Mouse (Mus musculus): ENCODE results near the gene Tbcel. TPM values are rescaled to one million over a fixed set of nuclear protein-coding genes. Genes with fewer than 3 reads are reported as not detected.

Tbcel gene
- total RNA-seq (2012; rRNA removed), result 9.1 and 14.9 TPM in 2 replicates

- DNase-seq (ENCODE audit: low read depth, low spot score), result no peak
- H3K4me3 ChIP-seq (ENCODE audit: insufficient read depth in 1 of 2, low read depth in 1 of 2, low read length in 2 of 2, poor library complexity in 1 of 2, severe bottlenecking in 1 of 2), result no peak within 1 kb of the TSS
- H3K9ac ChIP-seq (ENCODE audit: insufficient read depth, low read depth, low read length, poor library complexity, severe bottlenecking), result no peak within 1 kb of the TSS
- no peak within 1 kb of the TSS for H3K27ac ChIP-seq (ENCODE audit: insufficient read depth, low read depth, low read length, poor library complexity, severe bottlenecking)
- H3K4me1 ChIP-seq (ENCODE audit: control insufficient read depth in 2 of 2, insufficient read depth in 2 of 2, low read length in 2 of 2, poor library complexity in 1 of 2), result peaks cover 0 to 2% of the 10 kb centered on the region in 2 experiments; a peak in 1 of 4 replicates
- no peaks in the 10 kb centered on the region for H3K36me3 ChIP-seq (ENCODE audit: control insufficient read depth, insufficient read depth, low read length, poor library complexity, severe bottlenecking)
- H3K9me3 ChIP-seq (ENCODE audit: control insufficient read depth, insufficient read depth, low read depth, low read length), result 0 out of 2 replicates have a peak, but pooled peaks cover 2% of the 10 kb centered on the region
- no peak for TF ChIP-seq CHD2 (IDR thresholded peaks at IDR 0.05; ENCODE audit: low read depth, low read length)
- no peak for TF ChIP-seq ZC3H11A (IDR thresholded peaks at IDR 0.05; ENCODE audit: borderline replicate concordance, low read depth, low read length)
- TF ChIP-seq MAFK (IDR thresholded peaks at IDR 0.05; ENCODE audit: insufficient read depth, low read depth, low read length), result no peak
- no peak for TF ChIP-seq HCFC1 (IDR thresholded peaks at IDR 0.05; ENCODE audit: borderline replicate concordance, insufficient read depth, low read length)
- TF ChIP-seq ZNF384 (IDR thresholded peaks at IDR 0.05; ENCODE audit: low read depth, low read length), result no peak
- in situ Hi-C loops (cut with MboI; ENCODE audit: low sequenced_read_pairs in 2 of 2, unreplicated experiment in 2 of 2), result no loop called here
Measured at GRCm38 (mm10) chr9:42507709-42508108, at the start of gene Tbcel. Gene Tbcel, minus strand, starts transcription at chr9:42507809.

DNA sequence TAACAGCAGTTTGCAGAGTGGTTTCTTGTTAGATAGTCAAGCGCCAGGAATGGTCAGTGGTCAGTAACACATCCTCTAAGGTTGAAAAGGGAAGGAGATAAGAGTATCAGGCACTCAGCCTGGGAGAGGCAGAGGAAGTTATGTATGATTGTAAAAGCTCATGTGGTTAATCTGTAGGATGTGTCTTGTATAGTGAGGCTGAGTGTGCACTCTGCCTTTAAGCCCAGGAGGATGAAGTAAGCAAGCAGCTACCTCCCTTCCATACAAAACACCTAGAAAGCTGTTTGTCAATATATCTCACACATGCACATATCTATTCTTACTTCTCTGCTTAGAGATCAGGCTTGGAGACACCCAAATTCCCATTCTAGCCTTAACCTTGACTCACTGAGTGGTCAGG lies 47.6 kb upstream of the Tbcel start:
- H3K9ac ChIP-seq (ENCODE audit: insufficient read depth, low read depth, low read length, poor library complexity, severe bottlenecking), result no peak overlapping the region
- H3K4me3 ChIP-seq (ENCODE audit: insufficient read depth in 1 of 2, low read depth in 1 of 2, low read length in 2 of 2, poor library complexity in 1 of 2, severe bottlenecking in 1 of 2), result no peak overlapping the region
- H3K4me1 ChIP-seq (ENCODE audit: control insufficient read depth in 2 of 2, insufficient read depth in 2 of 2, low read length in 2 of 2, poor library complexity in 1 of 2), result no peaks in the 10 kb centered on the region
- no peaks in the 10 kb centered on the region for H3K36me3 ChIP-seq (ENCODE audit: control insufficient read depth, insufficient read depth, low read length, poor library complexity, severe bottlenecking)
- H3K27ac ChIP-seq (ENCODE audit: insufficient read depth, low read depth, low read length, poor library complexity, severe bottlenecking), result no peak overlapping the region
- TF ChIP-seq CHD2 (IDR thresholded peaks at IDR 0.05; ENCODE audit: low read depth, low read length) (no peak), HCFC1 (IDR thresholded peaks at IDR 0.05; ENCODE audit: borderline replicate concordance, insufficient read depth, low read length) (no peak), MAFK (IDR thresholded peaks at IDR 0.05; ENCODE audit: insufficient read depth, low read depth, low read length) (no peak), ZC3H11A (IDR thresholded peaks at IDR 0.05; ENCODE audit: borderline replicate concordance, low read depth, low read length) (no peak), ZNF384 (IDR thresholded peaks at IDR 0.05; ENCODE audit: low read depth, low read length) (no peak)
- no peaks in the 10 kb centered on the region for H3K9me3 ChIP-seq (ENCODE audit: control insufficient read depth, insufficient read depth, low read depth, low read length)
- no peak for DNase-seq (ENCODE audit: low read depth, low spot score)
- in situ Hi-C loops (cut with MboI; ENCODE audit: low sequenced_read_pairs in 2 of 2, unreplicated experiment in 2 of 2), result loop anchor here (10.0 to 25.0 kb wide), 2 partner anchors 382 to 390 kb away; partner anchors contain the start of gene Grik4 (in 2 of the 2)

DNA sequence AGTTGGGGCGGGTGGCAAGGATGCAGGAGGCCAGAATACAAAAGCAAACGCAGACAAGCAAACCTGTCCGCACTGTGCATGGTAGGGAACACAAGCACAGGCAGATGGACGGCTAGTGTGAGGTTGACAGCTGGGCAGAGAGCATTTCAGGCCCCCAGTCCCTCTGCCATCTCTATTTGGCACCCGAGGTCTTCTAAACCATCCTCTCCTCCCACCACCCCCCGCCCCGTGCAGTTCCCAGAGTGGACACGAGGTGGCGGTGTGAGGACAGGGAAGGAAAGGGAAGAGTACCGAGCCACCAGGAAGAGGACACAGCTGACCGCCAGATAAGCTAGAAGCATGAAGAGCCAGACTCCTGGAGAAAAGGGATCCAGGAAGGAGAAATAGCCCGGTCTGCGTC lies 42.5 kb upstream of the Tbcel start:
- Histone ChIP-seq H3K4me1 (ENCODE audit: control insufficient read depth in 2 of 2, insufficient read depth in 2 of 2, low read length in 2 of 2, poor library complexity in 1 of 2) (0 out of 4 replicates have a peak, but pooled peaks cover 0 to 2% of the 10 kb centered on the region in 2 experiments), H3K9ac (ENCODE audit: insufficient read depth, low read depth, low read length, poor library complexity, severe bottlenecking) (no peak overlapping the region), H3K27ac (ENCODE audit: insufficient read depth, low read depth, low read length, poor library complexity, severe bottlenecking) (no peak overlapping the region), H3K36me3 (ENCODE audit: control insufficient read depth, insufficient read depth, low read length, poor library complexity, severe bottlenecking) (no peaks in the 10 kb centered on the region), H3K4me3 (ENCODE audit: insufficient read depth in 1 of 2, low read depth in 1 of 2, low read length in 2 of 2, poor library complexity in 1 of 2, severe bottlenecking in 1 of 2) (no peak overlapping the region), H3K9me3 (ENCODE audit: control insufficient read depth, insufficient read depth, low read depth, low read length) (no peaks in the 10 kb centered on the region)
- peak; percentile 59 for DNase-seq (ENCODE audit: low read depth, low spot score)
- in situ Hi-C loops (cut with MboI; ENCODE audit: low sequenced_read_pairs in 2 of 2, unreplicated experiment in 2 of 2), result loop anchor here (10.0 to 25.0 kb wide), 2 partner anchors 387 to 395 kb away; partner anchors contain the start of gene Grik4 (in 2 of the 2)
- TF ChIP-seq ZNF384 (IDR thresholded peaks at IDR 0.05; ENCODE audit: low read depth, low read length), result no peak
- TF ChIP-seq ZC3H11A (IDR thresholded peaks at IDR 0.05; ENCODE audit: borderline replicate concordance, low read depth, low read length), result peak; percentile 74
- no peak for TF ChIP-seq HCFC1 (IDR thresholded peaks at IDR 0.05; ENCODE audit: borderline replicate concordance, insufficient read depth, low read length)

DNA sequence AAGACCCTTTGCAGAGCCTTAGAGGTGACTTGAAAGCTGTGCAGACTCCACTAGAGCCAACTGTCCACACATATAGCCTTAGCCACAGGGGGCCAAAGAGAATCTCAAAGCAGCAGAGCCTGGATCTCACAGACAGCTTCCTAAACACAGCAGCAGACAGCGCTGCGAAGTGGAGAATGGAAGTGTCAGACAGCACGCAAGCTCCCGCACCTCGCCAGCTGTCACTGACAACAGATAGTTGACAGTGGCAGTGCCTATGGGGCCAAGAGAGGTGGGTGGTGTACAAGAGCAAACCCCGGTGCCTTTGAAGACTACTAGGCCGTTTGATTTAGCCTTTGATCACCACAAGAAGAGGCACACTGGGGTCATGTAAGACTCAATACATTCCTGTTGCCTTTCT lies 41.4 kb upstream of the Tbcel start:
- no peak for DNase-seq (ENCODE audit: low read depth, low spot score)
- no peak for TF ChIP-seq MAFK (IDR thresholded peaks at IDR 0.05; ENCODE audit: insufficient read depth, low read depth, low read length)
- no peak for TF ChIP-seq ZC3H11A (IDR thresholded peaks at IDR 0.05; ENCODE audit: borderline replicate concordance, low read depth, low read length)
- TF ChIP-seq HCFC1 (IDR thresholded peaks at IDR 0.05; ENCODE audit: borderline replicate concordance, insufficient read depth, low read length), result no peak
- no peak for TF ChIP-seq CHD2 (IDR thresholded peaks at IDR 0.05; ENCODE audit: low read depth, low read length)
- H3K9me3 ChIP-seq (ENCODE audit: control insufficient read depth, insufficient read depth, low read depth, low read length), result no peaks in the 10 kb centered on the region
- in situ Hi-C loops (cut with MboI; ENCODE audit: low sequenced_read_pairs in 2 of 2, unreplicated experiment in 2 of 2), result no loop called here
- H3K9ac ChIP-seq (ENCODE audit: insufficient read depth, low read depth, low read length, poor library complexity, severe bottlenecking), result no peak overlapping the region
- H3K4me1 ChIP-seq (ENCODE audit: control insufficient read depth in 2 of 2, insufficient read depth in 2 of 2, low read length in 2 of 2, poor library complexity in 1 of 2), result peaks cover 0 to 2% of the 10 kb centered on the region in 2 experiments; a peak in 2 of 4 replicates
- no peak overlapping the region for H3K27ac ChIP-seq (ENCODE audit: insufficient read depth, low read depth, low read length, poor library complexity, severe bottlenecking)
- H3K4me3 ChIP-seq (ENCODE audit: insufficient read depth in 1 of 2, low read depth in 1 of 2, low read length in 2 of 2, poor library complexity in 1 of 2, severe bottlenecking in 1 of 2), result no peak overlapping the region
- no peaks in the 10 kb centered on the region for H3K36me3 ChIP-seq (ENCODE audit: control insufficient read depth, insufficient read depth, low read length, poor library complexity, severe bottlenecking)

GRCm38 (mm10) chr9:42544521-42544920 lies 36.9 kb upstream of the Tbcel start:
- no peaks in the 10 kb centered on the region for H3K36me3 ChIP-seq (ENCODE audit: control insufficient read depth, insufficient read depth, low read length, poor library complexity, severe bottlenecking)
- H3K9me3 ChIP-seq (ENCODE audit: control insufficient read depth, insufficient read depth, low read depth, low read length), result no peaks in the 10 kb centered on the region
- no peak overlapping the region for H3K9ac ChIP-seq (ENCODE audit: insufficient read depth, low read depth, low read length, poor library complexity, severe bottlenecking)
- TF ChIP-seq ZNF384 (IDR thresholded peaks at IDR 0.05; ENCODE audit: low read depth, low read length) (no peak), HCFC1 (IDR thresholded peaks at IDR 0.05; ENCODE audit: borderline replicate concordance, insufficient read depth, low read length) (no peak), MAFK (IDR thresholded peaks at IDR 0.05; ENCODE audit: insufficient read depth, low read depth, low read length) (no peak), ZC3H11A (IDR thresholded peaks at IDR 0.05; ENCODE audit: borderline replicate concordance, low read depth, low read length) (no peak), CHD2 (IDR thresholded peaks at IDR 0.05; ENCODE audit: low read depth, low read length) (no peak)
- H3K27ac ChIP-seq (ENCODE audit: insufficient read depth, low read depth, low read length, poor library complexity, severe bottlenecking), result no peak overlapping the region
- H3K4me3 ChIP-seq (ENCODE audit: insufficient read depth in 1 of 2, low read depth in 1 of 2, low read length in 2 of 2, poor library complexity in 1 of 2, severe bottlenecking in 1 of 2), result no peak overlapping the region
- H3K4me1 ChIP-seq (ENCODE audit: control insufficient read depth in 2 of 2, insufficient read depth in 2 of 2, low read length in 2 of 2, poor library complexity in 1 of 2), result peaks cover 0 to 2% of the 10 kb centered on the region in 2 experiments; a peak in 2 of 4 replicates
- in situ Hi-C loops (cut with MboI; ENCODE audit: low sequenced_read_pairs in 2 of 2, unreplicated experiment in 2 of 2), result no loop called here
- DNase-seq (ENCODE audit: low read depth, low spot score), result peak; percentile 27
